Mouse (Mus musculus) urinary bladder, postnatal 25 days (tissue): Measurements from ENCODE around the gene Paqr3.

ENCODE experiments used
- DNase-seq: peaks from one replicate; pipeline ENCODE4 v3.0.0; 2022; ENCODE audit warnings: low spot score

The Paqr3 gene

DNA sequence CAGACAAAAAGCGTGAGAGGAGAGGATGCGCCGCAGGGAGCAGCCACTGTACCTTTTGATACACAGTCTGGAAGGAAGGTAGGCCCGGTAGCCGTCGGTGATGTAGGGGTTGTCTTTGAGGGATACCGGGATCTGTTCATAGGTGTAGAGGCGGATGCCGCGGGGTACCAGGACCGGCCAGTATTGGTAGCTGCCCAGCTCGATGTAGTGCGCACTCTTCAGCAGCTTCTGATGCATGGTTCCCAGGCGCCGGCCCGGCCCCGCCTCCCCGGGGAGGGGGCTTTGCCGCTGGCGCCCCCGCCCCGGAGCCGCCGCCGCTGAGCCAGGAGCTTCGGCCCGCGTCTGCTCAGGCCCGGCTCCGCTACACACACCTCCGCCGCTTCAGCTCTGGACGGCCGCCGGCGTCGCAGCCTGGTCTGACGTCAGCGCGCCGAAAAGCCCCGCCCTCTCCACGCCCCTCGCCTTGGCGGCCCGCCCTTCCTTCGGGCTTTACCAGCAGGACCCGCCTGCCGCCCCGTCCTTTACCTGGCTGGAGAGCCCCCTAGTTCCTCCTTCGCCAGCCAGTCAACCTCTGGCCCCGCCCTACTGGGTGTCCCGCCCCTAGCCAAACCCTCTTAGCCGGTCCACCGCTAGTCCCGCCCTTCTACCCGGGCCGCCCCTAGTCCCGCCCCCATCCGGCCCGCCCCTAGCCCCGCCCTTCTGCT lies at the start of gene Paqr3:
Paqr3 (minus strand) TSS at position 390 of the 704 bp plus-strand sequence.
- peak; percentile 98 for DNase-seq

- no peak for DNase-seq
These were observed 43.3 kb upstream of the Paqr3 start for GRCm38 (mm10) chr5:97154688-97155087.

DNA sequence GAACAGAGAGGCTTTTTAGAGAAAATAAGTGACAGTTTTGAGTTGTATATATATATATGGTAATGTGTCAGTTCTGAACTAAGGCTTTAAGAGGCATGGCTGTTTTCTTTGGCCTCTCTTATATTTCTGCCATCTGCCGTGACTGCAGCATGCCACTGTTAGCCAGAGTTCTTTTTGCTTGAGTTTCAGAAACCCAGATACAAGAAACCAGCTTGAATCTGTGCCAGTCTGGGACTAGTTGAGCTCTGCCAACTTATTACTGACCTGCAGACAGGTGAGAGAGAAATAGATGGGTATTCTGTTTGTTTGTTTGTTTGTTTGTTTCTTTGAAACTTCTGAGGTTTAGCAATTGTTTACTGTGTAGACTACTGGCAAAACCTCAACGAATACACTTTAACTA lies 23.9 kb upstream of the Paqr3 start:
- DNase-seq = no peak

GRCm38 (mm10) chr5:97129589-97129988 lies 18.2 kb upstream of the Paqr3 start:
- no peak for DNase-seq

GRCm38 (mm10) chr5:97128242-97129226 lies 17.1 kb upstream of the Paqr3 start:
- peak; percentile 24 for DNase-seq

DNA sequence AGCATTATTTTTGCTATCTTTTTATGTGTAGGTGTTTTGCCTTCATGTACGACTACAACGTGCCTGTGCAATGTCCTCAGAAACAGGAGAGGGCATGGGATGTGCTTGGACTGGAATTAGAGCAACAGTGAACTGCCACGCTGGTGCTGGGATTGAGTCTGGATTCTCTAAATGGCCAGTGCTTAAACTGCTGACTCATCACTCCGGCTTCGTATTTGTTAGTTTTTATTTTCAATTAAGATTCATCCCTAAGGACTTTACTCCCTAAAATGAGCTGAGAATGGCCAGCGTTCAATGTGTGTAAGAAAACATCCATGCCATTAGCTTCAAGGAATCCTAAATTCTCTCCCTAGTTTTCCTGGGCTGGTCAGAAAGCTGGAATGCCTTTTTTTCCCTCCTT lies 15.9 kb upstream of the Paqr3 start:
- no peak for DNase-seq

- no peak for DNase-seq
These were observed 14.6 kb upstream of the Paqr3 start for GRCm38 (mm10) chr5:97126005-97126404.

DNA sequence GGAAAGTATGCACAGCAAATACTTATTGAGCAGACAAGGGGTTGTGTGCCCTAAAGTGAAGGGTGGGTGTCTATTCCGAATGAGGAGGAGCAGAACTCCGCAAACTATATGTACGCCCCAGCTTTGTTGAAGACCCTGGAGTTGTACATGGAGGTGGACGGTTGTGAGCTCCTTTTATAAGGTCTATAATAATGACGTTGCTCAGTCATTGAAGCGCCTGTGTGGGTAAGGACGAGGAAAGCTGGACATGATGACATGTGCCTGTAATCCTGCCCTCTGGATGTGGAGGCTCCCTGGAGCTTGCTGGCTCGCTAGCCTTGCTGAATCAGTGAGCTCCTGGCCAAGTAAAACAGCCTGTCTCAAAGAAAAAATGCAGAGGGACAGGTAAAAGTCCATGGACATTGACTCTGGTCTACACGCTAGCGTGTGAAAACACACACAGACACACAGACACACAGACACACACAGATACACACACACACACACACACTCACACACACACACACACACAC lies 14.1 kb upstream of the Paqr3 start:
- DNase-seq = no peak

- no peak for DNase-seq
These were observed 13.6 kb upstream of the Paqr3 start for GRCm38 (mm10) chr5:97124977-97125376.

DNA sequence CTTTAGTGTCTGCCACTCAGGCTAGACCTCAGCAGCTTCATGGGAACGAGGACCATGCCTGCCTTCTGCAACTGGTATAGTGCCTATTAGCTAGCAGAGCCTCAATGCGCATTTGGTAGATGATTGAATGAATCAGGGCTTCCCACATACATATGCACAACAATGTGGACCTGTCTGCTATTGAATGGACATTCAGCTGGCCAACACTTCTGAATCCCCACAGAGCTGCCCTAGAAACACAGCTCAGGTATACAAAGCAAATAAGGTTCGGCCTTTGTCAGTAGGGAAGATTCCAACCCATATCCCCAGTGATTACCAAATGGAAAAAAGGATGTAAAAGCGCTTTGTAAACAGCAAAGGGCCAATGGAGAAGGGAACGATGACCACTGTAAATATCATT lies 699 bp downstream of the Paqr3 start:
- no peak for DNase-seq

- no peak for DNase-seq
These were observed 1.3 kb downstream of the Paqr3 start for GRCm38 (mm10) chr5:97110133-97110532.

DNA sequence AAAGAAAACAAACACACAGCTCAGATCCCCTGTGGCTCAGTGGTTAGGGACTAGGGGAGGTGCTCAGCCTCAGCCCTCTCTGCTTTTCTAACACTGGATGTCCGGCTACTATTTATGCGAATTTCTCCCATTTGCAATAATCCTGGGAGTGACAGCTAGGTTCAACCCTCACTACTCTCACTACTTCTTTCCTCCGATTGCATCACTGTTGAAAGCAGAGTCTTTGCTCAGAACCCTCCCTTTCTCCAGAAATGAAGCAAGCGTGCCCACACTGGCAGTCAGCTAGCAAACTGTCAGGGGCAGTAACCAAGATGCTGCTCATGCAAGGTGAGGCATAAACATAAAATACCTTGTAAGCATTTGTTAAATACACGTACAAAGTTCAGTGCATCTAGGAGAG lies 3.1 kb downstream of the Paqr3 start:
- DNase-seq = no peak

GRCm38 (mm10) chr5:97099954-97100353 lies 11.4 kb downstream of the Paqr3 start:
- DNase-seq = no peak

DNA sequence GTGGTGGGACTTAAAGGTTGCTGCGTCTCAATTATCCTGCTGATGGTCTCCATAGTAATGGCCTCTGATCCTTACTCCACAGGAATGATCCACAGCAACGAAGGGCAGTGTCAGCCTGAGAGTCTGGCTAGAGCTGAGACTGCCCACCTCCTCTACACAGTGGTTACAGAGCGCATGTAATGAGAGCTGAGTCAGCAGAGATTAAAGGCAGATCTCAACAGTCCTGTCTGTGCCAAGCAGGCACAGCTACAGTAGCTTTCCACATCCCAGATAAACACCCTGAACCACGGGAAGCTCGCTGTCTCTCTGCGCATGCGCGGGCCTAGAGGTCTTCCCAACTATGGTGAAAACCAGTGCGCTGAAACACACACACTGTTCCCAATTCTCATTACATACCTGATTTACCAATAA lies 13.8 kb downstream of the Paqr3 start:
- no peak for DNase-seq

GRCm38 (mm10) chr5:97095335-97095734 lies 16.1 kb downstream of the Paqr3 start:
- no peak for DNase-seq

DNA sequence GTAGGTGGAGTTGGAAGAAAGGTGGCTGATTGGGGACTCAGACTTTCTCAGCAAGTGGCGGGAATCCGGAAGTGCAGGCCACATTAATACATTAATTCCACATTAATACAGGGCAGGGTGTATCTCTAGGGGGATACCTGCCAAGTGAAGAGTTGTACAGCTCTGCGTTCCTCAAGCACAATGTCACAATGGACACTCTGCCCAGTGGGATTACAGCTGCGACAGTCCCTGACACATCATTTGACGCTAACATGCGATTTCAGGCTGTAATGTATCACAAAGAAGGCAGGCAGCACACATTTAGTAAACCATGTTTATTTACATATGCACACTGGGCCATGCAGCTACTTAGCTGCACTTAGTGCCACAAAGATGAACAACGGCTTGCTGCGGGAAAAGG lies 18.4 kb downstream of the Paqr3 start:
- no peak for DNase-seq

DNA sequence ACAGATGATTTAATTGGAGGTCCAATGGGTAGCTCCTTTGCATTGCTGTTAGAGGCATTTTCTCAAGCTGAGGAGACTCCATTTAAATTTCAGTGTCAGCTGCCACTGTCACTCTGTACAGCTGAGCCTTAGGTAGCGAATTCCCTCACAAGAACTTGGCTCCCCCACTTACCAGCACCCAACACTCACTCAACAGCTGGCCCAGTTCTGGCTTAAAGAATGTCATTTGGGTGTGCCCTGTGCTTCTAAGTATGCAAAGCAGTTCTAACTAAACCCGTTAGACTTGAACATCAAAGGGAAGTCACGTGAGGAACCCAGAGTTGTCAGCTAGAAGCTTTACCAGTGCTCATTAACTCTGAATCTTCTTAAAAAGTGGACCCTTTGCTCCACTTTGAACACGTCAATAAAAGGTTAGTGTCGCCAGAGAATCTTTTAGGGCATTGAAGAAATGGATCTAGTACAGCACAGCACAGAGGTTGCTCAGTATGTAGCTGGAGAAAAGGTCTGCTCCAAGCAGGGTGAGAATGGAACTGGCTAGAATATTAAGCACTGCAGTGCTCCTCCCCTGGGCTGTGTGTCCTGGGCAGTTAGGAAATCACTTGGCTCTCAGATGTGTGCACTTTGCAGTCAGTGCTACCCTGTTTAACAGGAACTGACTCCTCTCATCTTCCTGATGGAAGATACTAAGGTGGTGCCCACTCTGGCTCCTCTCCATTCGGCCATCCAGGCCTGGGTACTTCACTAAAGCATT lies 21.2 kb downstream of the Paqr3 start:
- no peak for DNase-seq

DNA sequence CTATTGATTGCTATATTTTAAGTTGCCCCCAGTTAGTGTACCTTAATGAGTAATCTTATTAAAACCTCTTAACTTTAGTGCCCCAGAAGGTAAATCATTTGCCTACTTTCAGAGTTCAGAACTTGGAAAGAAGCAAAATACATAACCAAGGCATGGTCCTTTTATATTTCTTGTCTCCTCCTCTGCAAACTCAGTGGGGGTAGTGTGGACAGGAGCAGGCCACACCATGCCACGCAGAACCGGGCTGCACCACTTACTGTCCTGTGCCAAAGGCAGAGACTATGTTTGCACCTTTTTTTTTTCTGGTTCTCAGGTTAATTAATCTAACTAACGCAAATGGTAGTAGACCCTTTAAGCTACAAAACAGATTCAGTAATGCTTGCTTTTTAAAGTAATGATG lies 22.0 kb downstream of the Paqr3 start:
- no peak for DNase-seq

DNA sequence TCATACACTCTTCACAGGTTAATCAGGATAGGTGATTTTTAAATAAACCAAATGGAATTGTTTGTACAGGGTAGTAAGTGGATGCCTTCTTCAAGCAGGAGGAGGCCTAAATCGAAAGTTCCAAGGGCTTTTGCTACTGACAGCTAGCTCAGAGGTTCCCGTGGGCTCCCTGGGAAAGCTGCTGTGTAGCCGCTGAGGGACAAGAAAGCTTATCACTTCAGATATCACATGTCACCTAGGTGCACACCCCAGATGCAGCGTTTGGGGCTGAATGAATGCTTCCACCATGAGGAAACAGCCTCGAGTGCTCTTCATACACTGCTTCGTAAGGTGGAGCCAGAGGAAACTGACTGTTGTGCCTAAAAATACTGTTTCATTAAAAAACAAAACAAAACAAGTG lies 23.2 kb downstream of the Paqr3 start:
- DNase-seq = no peak

GRCm38 (mm10) chr5:97087746-97088145 lies 23.6 kb downstream of the Paqr3 start:
- no peak for DNase-seq

DNA sequence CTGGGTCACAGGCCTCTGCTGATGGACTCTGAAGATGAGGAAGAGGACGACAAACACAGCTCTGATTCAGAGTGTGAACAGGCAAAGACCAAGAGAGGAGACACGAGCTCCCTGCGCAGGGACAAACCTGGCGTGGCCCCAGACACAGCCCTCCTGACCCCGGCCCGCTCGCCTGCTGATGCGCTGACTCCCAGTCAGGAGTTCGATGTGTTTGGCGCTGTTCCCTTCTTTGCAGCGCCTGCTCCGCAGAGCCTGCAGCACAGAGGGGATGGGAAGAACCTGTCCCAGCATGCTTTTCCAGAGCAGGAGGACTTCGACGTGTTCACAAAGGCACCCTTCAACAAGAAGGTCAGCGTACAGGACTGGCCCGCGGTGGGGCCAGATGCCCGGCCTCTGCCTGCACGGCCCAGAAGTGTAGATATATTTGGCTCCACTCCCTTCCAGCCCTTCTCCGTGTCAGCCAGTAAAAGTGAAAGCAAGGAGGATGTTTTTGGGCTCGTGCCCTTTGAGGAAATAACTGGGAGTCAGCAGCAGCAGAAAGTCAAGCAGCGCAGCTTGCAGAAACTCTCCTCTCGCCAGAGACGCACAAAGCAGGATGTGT lies 24.3 kb downstream of the Paqr3 start:
- DNase-seq = no peak

DNA sequence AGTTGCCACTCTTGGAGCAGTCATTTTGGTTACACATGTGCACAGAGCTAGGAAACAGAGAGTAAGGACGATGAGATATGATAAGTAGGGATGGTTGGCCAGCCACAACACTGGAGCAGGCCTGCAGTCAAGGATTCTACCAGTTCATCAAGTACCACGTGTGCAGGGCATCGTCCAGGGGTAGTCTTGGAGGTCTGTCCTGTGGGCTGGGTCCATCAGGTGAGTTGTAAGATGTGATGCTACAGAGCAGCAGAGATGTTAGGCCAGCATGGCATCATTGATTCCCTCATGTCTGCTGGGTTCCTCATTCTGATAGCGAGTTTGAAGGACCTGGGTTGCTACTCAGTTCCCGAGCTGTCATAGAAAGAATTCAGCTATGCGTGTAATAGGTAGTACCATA lies 26.3 kb downstream of the Paqr3 start:
- DNase-seq = no peak
